Mouse (Mus musculus) kidney, adult 11 months (tissue): ENCODE measurements around the gene Ddx27.

Experiments
- DNase-seq: peaks from one replicate; pipeline ENCODE4 v3.0.0; 2022

Gene Ddx27

DNA sequence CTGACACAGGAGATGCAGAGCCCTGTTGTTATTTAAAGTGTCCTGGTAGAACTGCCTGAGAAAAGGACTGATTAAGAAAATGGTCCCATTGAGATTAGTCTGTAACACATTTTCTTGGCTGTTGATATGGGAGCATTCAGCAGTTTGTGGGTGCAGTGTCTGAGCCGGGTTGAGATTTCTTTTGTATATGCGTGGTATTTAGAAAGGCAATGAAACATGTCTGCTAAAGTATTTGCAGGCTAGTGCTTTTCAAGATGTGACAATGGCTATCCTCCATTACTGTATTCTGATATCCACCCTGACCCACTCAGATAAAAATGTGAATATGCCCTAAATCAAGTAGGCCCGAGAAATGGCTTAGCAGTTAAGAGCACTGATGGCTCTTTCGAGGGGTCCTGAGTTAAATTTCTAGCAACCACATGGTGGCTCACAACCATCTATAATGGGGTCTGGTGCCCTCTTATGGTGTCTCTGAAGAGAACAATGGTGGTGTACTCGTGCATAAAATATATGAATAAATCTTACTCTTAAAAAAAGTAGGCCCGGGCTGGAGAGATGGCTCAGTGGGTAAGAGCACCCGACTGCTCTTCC, 49.0 kb downstream of the Ddx27 start:
- no peak for DNase-seq

DNA sequence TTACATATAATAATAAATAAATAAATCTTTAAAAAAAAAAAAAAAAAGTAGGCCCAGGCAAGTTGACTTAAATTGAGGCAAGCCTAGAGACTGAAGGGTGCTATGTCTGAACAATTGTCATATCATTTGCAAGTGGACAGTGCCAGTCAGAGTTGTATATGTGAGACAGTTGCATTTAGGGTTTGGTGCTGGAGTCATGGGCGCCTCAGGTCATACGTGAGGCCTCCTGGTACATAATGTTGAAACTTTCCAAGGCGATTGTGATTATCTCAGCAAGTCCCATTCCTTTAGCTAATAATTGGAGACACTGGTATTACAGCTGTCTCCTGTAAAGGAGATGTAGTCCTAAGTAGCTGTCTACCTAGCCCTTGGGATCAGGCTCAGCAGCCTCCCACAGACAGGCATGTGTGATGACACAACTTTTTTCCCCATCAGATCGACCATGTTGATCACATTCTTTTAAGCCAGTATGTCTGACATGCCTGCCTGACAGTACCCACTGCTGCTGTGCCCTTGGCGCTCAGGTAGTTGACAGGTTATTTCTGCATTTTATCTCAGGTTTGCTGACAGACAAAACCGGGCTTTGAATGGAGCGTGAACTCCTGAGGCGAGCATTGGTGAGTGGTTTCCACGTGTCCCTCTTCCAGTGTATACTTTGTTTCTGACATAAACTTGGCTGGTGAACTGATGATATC, 49.8 kb downstream of the Ddx27 start:
- no peak for DNase-seq

DNA sequence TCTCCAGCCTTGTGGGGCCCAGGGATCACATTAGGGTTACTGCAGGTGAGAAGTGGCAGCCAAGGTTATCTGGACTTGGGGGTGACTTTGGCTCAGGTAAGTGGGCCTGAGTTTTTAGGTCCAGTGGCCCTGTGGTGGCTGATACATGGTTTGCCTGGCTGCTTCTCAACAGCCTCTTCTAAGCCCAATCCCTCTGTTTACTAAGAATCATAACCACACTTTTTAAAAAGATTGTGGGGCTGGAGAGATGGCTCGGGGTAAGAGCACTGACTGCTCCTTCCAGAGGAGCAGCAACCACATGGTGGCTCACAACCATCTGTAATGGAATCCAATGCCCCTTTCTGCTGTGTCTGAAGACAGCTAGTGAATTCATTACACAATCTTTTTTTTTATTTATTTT, 51.0 kb downstream of the Ddx27 start:
- DNase-seq, result no peak

DNA sequence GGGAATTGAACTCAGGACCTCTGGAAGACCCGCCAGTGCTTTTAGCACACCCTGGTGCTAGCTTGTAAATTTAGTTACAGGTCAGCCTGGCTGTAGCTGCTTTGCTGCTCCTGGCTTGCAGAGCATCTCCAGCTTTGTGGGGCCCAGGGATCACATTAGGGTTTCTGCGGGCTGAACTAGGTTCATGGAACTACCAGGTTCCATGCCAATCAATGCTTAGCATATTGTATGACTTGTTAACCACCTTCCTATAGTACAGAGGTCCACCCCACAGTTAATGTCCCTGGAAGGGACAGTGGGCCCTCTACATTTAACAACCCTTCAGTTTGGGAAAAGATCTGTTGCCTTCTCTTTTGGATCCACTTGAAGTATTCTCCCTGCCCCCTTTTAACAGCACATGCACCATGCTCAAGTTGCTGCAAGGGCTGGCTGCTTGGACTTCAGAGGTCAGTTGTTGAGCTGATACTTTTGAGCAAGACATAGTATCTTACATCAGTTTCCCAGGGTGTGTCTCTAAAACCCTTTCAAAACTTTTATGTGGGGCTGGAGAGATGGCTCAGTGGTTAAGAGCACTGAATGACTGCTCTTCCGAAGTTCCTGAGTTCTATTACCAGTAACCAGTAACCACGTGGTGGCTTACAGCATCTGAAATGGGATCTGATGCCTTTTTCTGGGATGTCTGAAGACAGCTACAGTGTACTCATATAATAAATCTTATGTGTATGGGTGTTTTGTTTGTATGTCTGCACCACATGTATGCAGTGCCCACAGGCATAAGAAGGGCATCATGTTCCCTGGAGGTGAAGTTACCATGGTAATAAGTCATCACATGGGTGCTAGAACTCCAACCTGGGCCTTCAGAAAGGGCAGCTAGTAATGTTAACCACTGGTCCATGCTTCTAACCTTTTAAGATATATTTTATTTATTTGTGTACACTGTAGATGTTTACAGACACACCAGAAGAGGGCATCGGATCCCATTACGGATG, 51.8 kb downstream of the Ddx27 start:
- DNase-seq, result no peak

DNA sequence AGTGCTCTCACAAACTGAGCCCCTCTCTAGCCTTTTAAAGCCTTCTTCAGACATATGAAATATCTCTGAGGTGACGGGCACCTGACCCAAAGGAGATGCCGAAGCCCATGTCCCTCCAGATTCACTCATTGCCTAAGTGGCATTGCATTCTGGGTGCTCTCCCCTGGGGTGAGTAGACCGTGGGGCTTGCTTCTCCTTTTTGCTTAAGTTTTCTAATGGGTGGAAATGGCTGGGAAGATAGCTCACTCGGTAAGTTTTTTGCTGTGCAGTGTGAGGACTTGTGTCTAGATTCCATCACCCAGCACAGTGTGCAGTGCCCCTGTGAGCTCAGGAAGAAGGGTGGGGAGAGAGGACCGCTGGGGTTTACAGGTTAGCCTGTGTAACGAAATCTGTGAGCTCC, 52.6 kb downstream of the Ddx27 start:
- DNase-seq, result no peak

- no peak for DNase-seq
Observed at GRCm38 (mm10) chr2:167070341-167070740, 55.3 kb downstream of the Ddx27 start.

DNA sequence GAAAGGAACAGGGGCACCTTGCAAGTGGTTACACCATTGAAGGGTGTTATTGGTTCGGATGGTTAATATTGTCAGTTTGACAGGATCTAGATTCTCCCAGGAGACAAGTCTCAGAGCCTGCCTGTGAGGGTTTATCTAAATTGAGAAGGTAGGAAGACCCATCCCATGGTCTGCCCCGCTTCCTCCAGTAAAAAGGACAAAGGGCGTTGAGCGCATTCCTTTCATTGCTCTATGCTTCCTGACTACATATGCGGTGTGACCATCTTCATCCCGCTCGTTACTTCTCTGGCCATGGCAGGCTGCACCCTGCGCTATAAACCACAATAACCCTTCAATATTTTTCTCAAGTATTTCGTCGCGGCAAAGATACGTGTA, 56.3 kb downstream of the Ddx27 start:
- no peak for DNase-seq

DNA sequence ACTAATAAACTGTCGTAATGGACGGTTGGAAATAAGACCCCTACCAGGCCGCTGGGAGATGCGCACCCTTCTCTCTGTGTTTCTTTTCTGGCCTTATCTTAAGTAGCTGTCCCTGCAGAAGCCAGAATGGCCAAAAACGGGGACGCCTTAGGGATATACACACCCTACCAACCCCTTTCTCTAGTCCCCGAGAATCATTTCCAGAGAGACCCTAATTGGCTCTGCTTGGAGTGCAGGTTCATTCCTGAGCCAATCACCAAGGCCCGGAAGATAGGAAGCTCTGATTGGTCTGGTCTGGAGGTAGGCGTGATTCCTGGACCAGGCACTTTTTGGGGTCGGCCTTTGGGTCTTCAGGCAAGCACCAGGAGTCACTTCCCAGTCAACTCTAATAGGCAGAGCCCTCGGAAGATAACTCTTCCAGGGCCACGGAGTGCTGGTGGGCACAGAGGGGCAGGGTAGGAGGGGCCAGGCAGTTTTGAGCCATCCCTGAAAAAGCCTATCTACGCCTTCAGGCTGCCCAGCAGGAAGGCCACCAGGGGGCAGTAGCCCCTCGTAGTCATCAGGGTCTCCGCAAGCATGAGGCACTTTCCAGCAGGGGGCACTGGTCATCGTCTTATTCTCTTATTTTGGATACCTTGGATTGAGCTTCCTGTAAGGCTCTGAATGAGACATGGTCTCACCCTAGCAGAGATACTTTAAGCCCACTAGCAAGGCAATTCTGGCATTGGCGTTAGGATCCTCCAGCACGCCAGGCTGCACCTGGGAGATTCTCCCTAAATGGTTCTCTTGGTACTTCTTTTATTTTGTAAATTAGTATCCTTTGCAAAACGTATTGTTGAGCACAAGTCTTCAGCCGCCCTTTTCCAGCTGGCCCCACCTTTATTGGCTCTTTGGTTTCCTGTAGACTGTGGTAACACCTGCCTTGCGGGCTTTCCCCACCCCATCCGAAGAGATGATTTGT, 56.9 kb downstream of the Ddx27 start:
- peak; percentile 92 for DNase-seq

DNA sequence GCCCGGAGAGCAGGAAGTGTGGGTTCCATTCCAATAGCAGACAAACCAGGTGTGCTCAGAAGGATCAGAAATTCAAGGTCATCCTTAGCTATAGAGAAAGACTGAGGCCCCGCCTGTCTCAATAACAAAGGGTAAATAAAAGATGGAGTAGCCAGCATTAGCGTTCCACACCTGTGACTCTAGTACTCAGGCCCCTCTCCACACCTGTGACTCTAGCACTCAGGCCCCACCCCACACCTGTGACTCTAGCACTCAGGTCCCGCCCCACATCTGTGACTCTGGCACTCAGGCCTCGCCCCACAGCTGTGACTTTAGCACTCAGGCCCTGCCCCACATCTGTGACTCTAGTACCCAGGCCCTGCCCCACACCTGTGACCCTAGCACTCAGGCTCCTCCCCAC, 59.6 kb downstream of the Ddx27 start:
- no peak for DNase-seq

GRCm38 (mm10) chr2:167076352-167076751, 61.4 kb downstream of the Ddx27 start:
- no peak for DNase-seq

GRCm38 (mm10) chr2:167076759-167077158, 61.8 kb downstream of the Ddx27 start:
- DNase-seq, result no peak

DNA sequence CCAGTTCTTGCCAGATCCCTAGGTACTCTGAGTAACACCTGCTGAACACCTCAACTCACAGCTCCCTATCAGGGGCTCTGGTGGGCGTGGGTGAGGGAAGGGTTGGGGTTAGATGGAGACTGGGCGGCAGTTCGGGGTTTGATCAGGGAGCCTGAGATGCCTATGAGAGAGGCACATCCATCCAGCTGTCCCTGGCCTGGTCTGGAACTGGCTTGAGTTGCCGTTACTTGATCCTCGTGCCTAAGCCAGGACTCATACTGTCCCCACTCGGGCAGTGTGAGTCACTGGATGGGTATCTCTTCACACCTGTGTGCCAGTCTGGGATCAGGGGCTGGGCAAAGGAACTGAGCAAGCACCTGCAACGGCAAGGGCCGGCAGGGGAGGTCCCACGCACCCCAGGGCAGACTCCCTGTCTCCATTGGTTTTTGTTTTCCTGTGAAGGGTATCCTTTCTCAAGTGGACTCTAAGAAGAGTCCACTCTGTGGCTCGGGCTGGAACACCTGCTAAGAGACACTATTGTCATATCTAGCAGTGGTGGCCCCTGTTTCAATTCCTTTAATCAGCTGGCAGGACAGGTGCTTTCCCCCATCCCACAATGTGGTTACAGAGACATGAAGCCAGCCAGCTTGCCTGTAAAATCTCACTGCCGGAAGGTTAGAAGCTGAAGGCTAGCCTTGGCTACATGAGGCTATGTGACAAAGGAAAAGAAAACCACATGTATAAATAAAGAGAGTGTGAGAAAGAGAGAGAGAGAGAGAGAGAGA, 62.4 kb downstream of the Ddx27 start:
- DNase-seq, result no peak

GRCm38 (mm10) chr2:167078486-167078885, 63.5 kb downstream of the Ddx27 start:
- DNase-seq, result no peak

- no peak for DNase-seq
Observed at GRCm38 (mm10) chr2:167078931-167079495, 64.0 kb downstream of the Ddx27 start.

DNA sequence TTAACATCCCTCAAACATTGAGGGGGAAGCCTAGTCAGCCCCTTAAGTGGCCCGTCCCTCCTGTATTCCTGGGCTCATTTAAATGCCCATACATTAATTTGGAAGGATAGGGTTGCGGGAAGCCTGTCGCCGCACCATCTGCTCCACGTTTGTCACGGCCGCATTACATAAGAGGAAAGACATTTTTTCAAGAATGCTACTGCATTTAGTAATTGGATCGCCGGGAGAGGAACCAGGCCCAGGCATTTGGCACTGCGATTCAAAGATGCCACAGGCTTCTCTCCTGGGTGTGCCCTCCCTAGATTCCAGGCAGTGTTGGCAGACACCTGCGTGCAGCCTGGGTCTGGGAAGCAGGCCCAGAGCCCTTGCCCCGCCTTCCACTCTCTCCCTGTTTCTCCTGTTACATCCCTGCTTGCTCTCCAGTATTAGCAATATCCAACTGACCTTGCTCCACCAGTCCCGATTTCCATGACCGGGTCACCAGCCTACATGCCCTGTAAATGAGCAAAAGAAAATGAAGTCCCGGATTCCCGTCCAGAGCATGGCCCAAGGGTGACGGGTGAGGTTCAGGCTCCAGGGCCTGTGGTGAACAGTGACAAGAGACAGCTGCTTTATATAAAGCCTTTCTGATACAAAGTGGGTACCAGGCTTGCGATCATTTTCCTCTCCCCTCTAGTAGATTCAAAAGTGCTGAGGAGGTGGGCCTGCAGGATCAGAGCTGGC, 64.7 kb downstream of the Ddx27 start:
- DNase-seq, result no peak

GRCm38 (mm10) chr2:167080387-167080786, 65.4 kb downstream of the Ddx27 start:
- no peak for DNase-seq

- no peak for DNase-seq
Observed at GRCm38 (mm10) chr2:167081135-167081534, 66.1 kb downstream of the Ddx27 start.

DNA sequence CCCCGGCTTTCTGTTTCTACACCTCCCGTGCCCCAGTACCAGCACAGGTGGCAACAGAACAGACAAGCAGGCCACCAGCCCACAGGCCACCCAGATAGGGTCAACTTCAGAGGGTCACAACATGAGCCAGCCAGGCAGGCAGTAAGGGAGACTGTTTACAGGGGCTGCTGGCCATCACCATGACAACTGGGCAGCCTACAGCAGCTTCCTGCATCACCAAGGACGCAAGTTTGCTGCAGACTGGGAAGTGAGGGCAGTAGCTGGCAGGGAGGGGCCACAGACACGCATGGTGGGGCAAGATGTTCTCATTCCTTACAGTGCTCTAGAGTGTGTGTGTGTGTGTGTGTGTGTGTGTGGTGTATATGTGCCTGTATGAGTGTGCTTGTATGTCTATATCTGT, 66.6 kb downstream of the Ddx27 start:
- no peak for DNase-seq
